Mouse (Mus musculus): ENCODE data around the gene Ocln. TPM values are rescaled to one million over a fixed set of nuclear protein-coding genes. Genes with fewer than 3 reads are reported as not detected.

Gene Ocln
- total and polyA plus RNA-seq, 3 experiments, result 0.50 to 2.2 (median 0.70) TPM

- no peak for DNase-seq (ENCODE audit: extremely low read depth)
- no peak for TF ChIP-seq MAZ (IDR thresholded peaks at IDR 0.05; ENCODE audit: low read depth, low read length)
- no peak for TF ChIP-seq POLR2AphosphoS2 (IDR thresholded peaks at IDR 0.05; ENCODE audit: low read depth, low read length)
- no peak for TF ChIP-seq CHD1 (IDR thresholded peaks at IDR 0.05; ENCODE audit: low read depth, low read length)
- no peak for TF ChIP-seq ELF1 (IDR thresholded peaks at IDR 0.05; ENCODE audit: low read depth, low read length)
- no peak for TF ChIP-seq BHLHE40 (IDR thresholded peaks at IDR 0.05; ENCODE audit: low read depth, low read length)
- TF ChIP-seq ETS1 (conservative IDR thresholded peaks at IDR 0.05; ENCODE audit: low read depth, low read length), result no peak
- TF ChIP-seq SMC3 (IDR thresholded peaks at IDR 0.05; ENCODE audit: low read depth, low read length), result no peak
- TF ChIP-seq TBP (conservative IDR thresholded peaks at IDR 0.05; ENCODE audit: low read depth, low read length), result no peak
- no peak for TF ChIP-seq E2F4 (IDR thresholded peaks at IDR 0.05; ENCODE audit: insufficient replicate concordance, low read depth, low read length)
- no peak for TF ChIP-seq ZMIZ1 (IDR thresholded peaks at IDR 0.05; ENCODE audit: low read depth, low read length)
- TF ChIP-seq JUN (IDR thresholded peaks at IDR 0.05; ENCODE audit: insufficient read depth, low read depth, low read length), result no peak
- no peak for TF ChIP-seq PAX5 (IDR thresholded peaks at IDR 0.05; ENCODE audit: low read length)
- TF ChIP-seq KAT2A (IDR thresholded peaks at IDR 0.05; ENCODE audit: insufficient replicate concordance, low read length), result no peak
- no peak for TF ChIP-seq POLR2A (IDR thresholded peaks at IDR 0.05; ENCODE audit: low read depth, low read length)
- TF ChIP-seq RCOR1 (conservative IDR thresholded peaks at IDR 0.05; ENCODE audit: low read depth, low read length), result no peak
- TF ChIP-seq MAX (IDR thresholded peaks at IDR 0.05; ENCODE audit: low read length), result no peak
- no peak for TF ChIP-seq UBTF (IDR thresholded peaks at IDR 0.05; ENCODE audit: low read depth, low read length)
- no peak for TF ChIP-seq NRF1 (IDR thresholded peaks at IDR 0.05; ENCODE audit: low read depth, low read length)
- TF ChIP-seq ZNF384 (IDR thresholded peaks at IDR 0.05; ENCODE audit: low read depth, low read length), result no peak
- Histone ChIP-seq H3K4me1 (ENCODE audit: control insufficient read depth in 1 of 2, insufficient read depth in 2 of 2) (no peaks in the 10 kb centered on the region; a peak in 1 of 4 replicates), H3K79me2 (replicated peaks; ENCODE audit: control insufficient read depth, extremely low read depth, insufficient read depth, poor library complexity, severe bottlenecking) (no peaks in the 10 kb centered on the region; the same call in 1 of the 2 replicates), H3K36me3 (replicated peaks in 1 of 2; ENCODE audit: control insufficient read depth in 1 of 2, insufficient read depth in 1 of 2, low read length in 1 of 2) (no peaks in the 10 kb centered on the region), H3K9ac (ENCODE audit: insufficient read depth, low read depth) (no peak overlapping the region), H3K4me3 (replicated peaks in 1 of 3; ENCODE audit: low read depth in 2 of 3, low read length in 2 of 3, poor library complexity in 1 of 3) (no peak overlapping the region), H3K27ac (ENCODE audit: insufficient read depth, low read depth) (no peak overlapping the region), H3K4me2 (ENCODE audit: insufficient read depth, low read depth, poor library complexity, severe bottlenecking) (no peak overlapping the region), H3K9me3 (replicated peaks; ENCODE audit: low read length) (no peaks in the 10 kb centered on the region), H3K27me3 (replicated peaks) (peaks cover 29% of the 10 kb centered on the region)
- dilution Hi-C loops (cut with MboI; ENCODE audit: extremely low pct_ligation_motif_present, extremely low pct_unique_long_range_greater_than_20kb, low sequenced_read_pairs), result no loop called here
- in situ Hi-C loops (cut with MboI; ENCODE audit: low pct_ligation_motif_present, low pct_unique_long_range_greater_than_20kb, low sequenced_read_pairs), result no loop called here
Observed at GRCm38 (mm10) chr13:100545510-100545909, 7.0 kb downstream of the Ocln start.

DNA sequence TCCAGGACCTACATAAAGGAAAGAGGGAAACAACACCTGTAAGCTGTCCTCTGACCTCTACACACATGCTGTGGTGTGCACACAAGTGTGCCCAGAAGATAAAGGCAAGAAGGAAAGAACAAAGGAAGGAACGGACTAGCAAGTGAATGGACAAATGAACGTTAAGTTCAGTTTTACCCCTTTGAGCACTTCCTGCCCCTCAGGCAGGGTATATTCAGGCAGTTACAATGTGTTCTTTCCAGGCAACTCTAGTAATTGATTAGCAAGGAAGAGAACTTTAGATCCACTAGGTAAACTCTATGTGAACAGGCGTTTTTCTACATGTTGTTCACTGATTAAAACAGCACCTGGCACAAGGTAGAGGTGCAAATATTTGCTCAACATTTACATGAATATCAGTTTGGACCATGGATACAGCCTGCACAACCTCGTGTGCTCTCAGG, 8.3 kb downstream of the Ocln start:
- in situ Hi-C loops (cut with MboI; ENCODE audit: low pct_ligation_motif_present, low pct_unique_long_range_greater_than_20kb, low sequenced_read_pairs), result no loop called here
- H3K4me3 ChIP-seq (replicated peaks in 1 of 3; ENCODE audit: low read depth in 2 of 3, low read length in 2 of 3, poor library complexity in 1 of 3), result no peak overlapping the region
- TF ChIP-seq TCF12 (IDR thresholded peaks at IDR 0.05; ENCODE audit: low read depth, low read length) (no peak), BHLHE40 (IDR thresholded peaks at IDR 0.05; ENCODE audit: low read depth, low read length) (no peak), ZMIZ1 (IDR thresholded peaks at IDR 0.05; ENCODE audit: low read depth, low read length) (no peak), PAX5 (IDR thresholded peaks at IDR 0.05; ENCODE audit: low read length) (no peak), EP300 (IDR thresholded peaks at IDR 0.05; ENCODE audit: low read length) (no peak), MEF2A (IDR thresholded peaks at IDR 0.05; ENCODE audit: borderline replicate concordance, low read depth, low read length) (no peak), USF1 (IDR thresholded peaks at IDR 0.05; ENCODE audit: low read depth, low read length) (no peak), KAT2A (IDR thresholded peaks at IDR 0.05; ENCODE audit: insufficient replicate concordance, low read length) (no peak), MYC (IDR thresholded peaks at IDR 0.05; ENCODE audit: low read depth, low read length) (no peak), POLR2A (IDR thresholded peaks at IDR 0.05; ENCODE audit: low read depth, low read length) (no peak), E2F4 (IDR thresholded peaks at IDR 0.05; ENCODE audit: insufficient replicate concordance, low read depth, low read length) (no peak), HCFC1 (IDR thresholded peaks at IDR 0.05; ENCODE audit: low read depth, low read length) (no peak), CTCF (conservative IDR thresholded peaks at IDR 0.05 in 1 of 2, IDR thresholded peaks at IDR 0.05 in 1 of 2; ENCODE audit: low read depth in 2 of 2, low read length in 2 of 2) (no peak), NELFE (IDR thresholded peaks at IDR 0.05; ENCODE audit: low read depth, low read length) (no peak), NRF1 (IDR thresholded peaks at IDR 0.05; ENCODE audit: low read depth, low read length) (no peak), ZNF384 (IDR thresholded peaks at IDR 0.05; ENCODE audit: low read depth, low read length) (no peak), ZC3H11A (IDR thresholded peaks at IDR 0.05; ENCODE audit: low read depth, low read length) (no peak), MAZ (IDR thresholded peaks at IDR 0.05; ENCODE audit: low read depth, low read length) (no peak), RAD21 (IDR thresholded peaks at IDR 0.05; ENCODE audit: low read depth, low read length) (no peak), CHD1 (IDR thresholded peaks at IDR 0.05; ENCODE audit: low read depth, low read length) (no peak)
- no peak for DNase-seq (ENCODE audit: extremely low read depth)
- peaks cover 20% of the 10 kb centered on the region for H3K27me3 ChIP-seq (replicated peaks)
- H3K27ac ChIP-seq (ENCODE audit: insufficient read depth, low read depth), result no peak overlapping the region
- H3K79me2 ChIP-seq (replicated peaks; ENCODE audit: control insufficient read depth, extremely low read depth, insufficient read depth, poor library complexity, severe bottlenecking), result no peaks in the 10 kb centered on the region; the same call in 1 of the 2 replicates
- no peak overlapping the region for H3K4me2 ChIP-seq (ENCODE audit: insufficient read depth, low read depth, poor library complexity, severe bottlenecking)
- no peak overlapping the region for H3K9ac ChIP-seq (ENCODE audit: insufficient read depth, low read depth)
- dilution Hi-C loops (cut with MboI; ENCODE audit: extremely low pct_ligation_motif_present, extremely low pct_unique_long_range_greater_than_20kb, low sequenced_read_pairs), result no loop called here
- H3K36me3 ChIP-seq (replicated peaks in 1 of 2; ENCODE audit: control insufficient read depth in 1 of 2, insufficient read depth in 1 of 2, low read length in 1 of 2), result no peaks in the 10 kb centered on the region
- H3K4me1 ChIP-seq (ENCODE audit: control insufficient read depth in 1 of 2, insufficient read depth in 2 of 2), result no peaks in the 10 kb centered on the region; a peak in 1 of 4 replicates
- H3K9me3 ChIP-seq (replicated peaks; ENCODE audit: low read length), result no peaks in the 10 kb centered on the region
